Mouse (Mus musculus) thymus, postnatal 10 days (tissue): Measurements from ENCODE around the gene Atp1b2.
A peak's percentile ranks its signal among the peaks of the same experiment; 100 is the strongest.
"Not testable (repeated sequence)": the region's sequence is repeated elsewhere in the genome, so short reads cannot be mapped to it uniquely, and the experiment has no call there.

ENCODE experiments used
- DNase-seq, 2 experiments: peaks; one replicate each; pipeline ENCODE4 v3.0.0; 2021; ENCODE audit warnings: low spot score in 2 of 2

Gene Atp1b2

DNA sequence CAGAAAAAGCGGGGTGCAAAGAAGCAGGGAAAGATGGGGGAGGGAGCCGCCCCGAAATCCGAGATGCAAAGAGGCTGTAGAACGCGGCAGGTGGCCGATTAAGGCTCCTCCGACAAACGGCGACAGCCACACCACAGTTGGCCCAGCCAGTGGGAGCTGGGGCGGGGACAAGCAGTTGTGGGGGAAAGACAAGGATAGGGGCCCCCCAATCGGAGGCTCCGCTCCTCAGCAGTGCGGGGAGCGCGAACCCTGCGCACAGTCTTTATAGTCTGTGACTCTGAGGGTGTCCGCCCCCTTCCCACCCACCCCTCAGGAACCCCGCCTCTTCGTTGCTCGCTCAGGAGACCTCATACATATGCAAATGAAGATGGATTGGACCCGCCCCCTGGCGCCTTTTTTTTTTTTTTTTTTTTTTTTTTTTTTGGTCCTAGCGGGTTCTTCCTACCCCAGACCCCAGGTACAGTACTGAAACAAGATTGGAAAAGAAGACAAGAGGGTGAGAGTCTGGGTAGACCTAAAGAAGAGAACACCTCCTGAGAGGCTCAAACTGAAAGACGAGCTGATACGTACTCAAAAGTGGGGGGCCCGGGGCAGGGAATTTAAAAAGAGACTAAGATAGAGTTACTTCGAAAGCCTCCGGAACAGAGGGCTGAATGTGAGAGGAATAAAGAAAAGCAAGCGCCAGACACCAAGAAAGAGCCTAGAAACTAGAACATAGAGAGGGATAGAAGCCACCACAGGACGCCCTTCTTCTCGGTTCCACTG lies at the start of gene Atp1b2:
Gene Atp1b2 (minus strand): TSS at position 217 of the 765 bp plus-strand sequence.
- DNase-seq = peak; percentile 75 to 81

DNA sequence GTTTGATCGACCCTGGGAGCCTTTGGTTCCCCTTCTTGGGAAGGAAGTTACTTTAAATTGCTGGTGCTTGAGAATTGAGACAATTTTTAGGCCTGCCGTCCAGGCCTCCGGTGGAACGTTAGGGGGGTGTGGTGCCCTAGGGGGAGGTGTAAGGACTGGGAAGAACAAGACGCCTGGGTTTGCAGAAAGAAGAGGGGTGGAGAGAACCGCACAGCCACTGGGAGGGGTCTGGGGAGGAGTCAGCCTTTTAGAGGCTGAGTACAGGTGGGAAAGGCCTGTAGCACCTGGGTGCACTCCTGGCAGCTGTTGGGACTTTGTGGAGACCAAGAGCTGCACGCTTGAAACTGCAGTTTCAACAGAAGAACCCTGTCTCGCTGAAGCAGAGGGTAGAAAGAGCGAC lies 49.0 kb upstream of the Atp1b2 start:
- no peak for DNase-seq

DNA sequence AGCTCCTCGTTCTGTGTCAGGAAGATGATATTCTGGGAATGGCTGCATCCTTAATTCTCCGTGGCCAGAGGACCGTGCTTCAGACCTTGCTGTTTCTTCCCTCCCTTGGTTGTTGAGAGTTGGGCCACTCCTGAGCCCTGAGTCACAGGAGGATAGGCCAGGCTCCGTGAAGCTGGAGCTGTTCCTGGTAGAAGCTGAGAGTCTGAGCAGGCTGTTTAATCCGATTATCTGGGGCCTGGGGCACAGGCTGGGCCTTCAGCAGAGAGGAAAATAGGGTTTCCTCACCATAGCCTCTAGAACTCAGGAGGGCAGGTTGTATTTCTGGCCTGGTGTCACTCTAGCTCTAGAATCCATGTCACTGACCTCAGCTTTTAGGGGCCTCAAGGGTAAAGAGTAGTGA lies 47.7 kb upstream of the Atp1b2 start:
- DNase-seq = no peak

DNA sequence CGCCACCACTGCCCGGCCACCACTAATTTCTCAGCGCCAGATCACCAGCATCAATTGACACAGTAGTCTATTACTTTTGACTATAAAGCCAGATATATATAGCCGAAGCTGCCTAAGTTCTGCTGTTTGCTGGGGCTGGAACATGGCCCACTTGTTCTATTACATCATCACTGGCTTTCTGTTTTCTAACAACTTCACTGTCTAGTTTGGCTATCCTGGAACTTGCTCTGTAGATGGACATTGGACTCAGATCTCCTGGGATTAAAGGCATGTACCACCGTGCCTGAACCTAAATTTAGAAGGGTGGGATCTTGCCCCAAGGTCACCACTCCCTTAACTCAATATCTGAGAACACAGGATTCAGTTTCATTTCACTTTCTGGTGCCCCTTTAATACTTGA lies 40.1 kb upstream of the Atp1b2 start:
- no peak for DNase-seq

DNA sequence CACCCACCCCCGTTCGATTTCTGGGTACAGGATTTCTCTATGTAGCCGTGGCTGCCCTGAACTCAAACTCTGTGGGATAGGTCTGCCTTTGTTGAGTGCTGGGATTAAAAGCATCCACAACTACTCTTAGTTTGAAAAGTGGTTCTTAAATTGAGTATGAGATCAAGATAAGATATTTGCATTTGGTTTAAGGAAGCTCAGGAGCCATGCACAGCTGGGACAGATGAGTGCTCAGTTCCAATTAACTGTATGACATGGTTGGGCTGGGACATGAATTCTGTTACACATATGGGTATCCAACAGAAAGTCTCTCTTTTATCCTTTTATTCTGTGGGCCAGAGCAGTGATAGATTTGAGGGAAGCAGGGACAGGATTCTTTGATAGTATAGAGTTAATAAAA lies 29.7 kb upstream of the Atp1b2 start:
- no peak for DNase-seq

DNA sequence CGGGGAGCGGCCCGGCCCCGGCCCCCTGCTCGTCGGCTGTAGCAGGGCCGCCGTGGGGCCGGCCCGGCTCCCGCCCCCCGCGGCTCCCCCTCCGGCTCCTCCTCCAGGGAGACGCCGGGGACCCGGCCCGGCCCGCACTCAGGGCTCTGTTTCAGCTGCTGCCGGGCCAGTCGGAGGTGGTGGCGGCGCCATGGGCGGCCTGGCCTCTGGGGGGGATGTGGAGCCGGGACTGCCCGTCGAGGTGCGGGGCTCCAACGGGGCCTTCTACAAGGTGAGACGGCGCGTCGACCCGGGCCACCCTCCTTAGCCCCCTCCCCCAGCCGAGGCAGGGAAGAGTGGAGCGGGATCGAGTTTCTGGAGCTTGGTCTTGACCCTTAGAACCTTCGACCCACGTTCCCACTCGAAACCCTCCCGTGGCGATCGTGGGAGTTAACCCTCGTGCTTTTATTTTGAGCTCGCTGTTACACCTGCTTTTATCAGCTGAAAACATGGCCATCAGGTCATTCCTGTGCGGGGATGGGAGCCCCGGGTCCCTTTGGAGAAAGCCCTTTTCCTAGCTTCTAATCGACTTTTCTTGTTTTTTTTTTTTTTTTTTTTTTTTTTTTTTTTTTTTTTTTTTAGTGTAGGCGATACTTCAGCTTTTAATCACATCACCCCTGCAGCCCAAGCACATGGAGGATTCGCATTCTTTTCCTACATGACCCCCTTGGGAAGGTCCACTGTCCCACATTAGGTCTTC lies 27.6 kb upstream of the Atp1b2 start:
- no peak for DNase-seq

DNA sequence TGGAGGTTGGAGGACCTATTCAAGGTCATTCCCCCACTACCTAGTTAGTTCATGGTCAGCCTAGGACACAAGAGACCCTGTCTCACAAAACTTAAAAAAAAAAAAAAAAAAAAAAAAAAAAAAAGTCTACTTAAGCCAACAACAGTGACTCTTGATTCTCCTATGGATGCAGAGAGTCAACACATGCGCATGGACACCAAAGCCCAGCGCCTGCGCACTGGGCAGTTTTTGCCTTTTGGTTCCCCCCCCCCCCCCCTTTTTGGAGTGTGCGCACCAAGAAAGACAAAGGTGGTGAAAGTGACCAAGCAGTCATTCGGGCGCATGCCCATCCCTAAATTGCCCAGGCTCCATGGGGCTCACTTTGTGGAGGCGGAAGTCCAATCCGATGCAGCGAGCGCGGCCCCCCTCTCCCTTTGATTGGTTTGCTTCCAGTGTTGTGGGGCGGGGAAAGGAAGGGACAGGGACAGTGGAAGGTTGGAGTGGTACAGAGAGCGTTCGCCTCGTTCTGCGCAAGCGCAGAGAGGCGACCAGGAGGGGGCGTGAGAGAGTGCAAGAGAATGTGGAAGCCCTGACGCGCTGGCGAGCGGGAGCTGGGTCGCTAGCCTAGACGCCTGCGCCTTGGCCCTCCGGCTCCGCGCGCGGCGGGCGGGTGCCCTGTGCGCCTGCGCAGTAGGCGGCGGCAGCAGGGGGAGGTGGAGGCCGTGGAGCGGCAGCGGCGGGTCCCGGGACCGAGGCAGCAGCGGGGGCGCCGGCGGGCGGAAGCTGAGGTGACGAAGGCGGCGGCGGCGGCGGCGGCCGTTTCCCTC lies 26.7 kb upstream of the Atp1b2 start, which contains the start of gene Fxr2:
Gene Fxr2 (plus strand): TSS at position 707 of the 806 bp plus-strand sequence.
- DNase-seq = peak; percentile 99 to 100

DNA sequence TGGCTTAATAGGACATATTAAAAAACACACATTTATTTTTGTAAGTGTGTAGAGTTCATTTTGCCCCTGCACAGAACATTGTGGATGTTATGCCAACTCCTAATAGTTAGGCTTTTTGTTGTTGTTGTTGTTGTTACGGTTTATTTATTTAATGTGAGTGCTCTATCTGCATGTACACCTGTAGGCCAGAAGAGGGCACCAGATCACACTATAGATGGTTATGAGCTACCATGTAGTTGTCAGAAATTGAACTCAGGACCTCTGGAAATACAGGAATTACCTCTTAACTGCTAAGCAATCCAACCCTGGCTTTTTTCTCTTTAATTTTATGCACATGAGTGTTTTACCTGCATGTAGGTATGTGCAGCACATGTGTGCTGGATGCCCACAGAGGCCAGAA lies 24.1 kb upstream of the Atp1b2 start:
- DNase-seq = no peak

DNA sequence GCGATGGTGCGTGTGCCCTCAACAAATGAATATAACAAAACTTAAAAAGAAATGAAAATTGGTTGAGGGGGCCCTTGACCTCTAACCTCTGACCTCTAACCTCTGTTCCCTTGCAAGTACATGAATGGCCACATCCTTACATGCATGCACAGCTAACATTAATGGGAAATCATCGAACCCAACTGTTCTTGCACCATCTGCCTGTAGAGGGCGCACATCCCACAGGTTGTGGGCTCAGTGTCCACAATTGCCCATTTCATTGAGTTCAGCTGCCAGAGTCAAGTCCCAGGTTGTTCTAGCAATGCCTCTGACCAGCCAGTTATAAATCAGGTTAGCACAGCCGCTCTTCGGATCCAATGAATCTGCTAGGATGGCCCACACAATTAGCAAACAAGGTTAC lies 22.5 kb upstream of the Atp1b2 start:
- peak; percentile 31 to 74 for DNase-seq

DNA sequence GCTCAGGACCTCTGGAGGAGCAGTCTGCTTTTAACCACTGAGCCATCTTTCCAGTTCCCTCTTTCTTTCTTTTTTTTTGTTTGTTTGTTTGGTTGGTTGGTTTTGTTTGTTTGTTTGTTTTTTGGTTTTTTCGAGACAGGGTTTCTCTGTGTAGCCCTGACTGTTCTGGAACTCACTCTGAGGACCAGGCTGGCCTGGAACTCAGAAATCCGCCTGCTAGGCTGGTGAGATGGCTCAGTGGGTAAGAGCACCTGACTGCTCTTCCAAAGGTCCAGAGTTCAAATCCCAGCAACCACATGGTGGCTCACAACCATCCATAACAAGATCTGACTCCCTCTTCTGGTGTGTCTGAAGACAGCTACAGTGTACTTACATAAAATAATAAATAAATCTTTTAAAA lies 18.6 kb upstream of the Atp1b2 start:
- DNase-seq = not testable (repeated sequence)

DNA sequence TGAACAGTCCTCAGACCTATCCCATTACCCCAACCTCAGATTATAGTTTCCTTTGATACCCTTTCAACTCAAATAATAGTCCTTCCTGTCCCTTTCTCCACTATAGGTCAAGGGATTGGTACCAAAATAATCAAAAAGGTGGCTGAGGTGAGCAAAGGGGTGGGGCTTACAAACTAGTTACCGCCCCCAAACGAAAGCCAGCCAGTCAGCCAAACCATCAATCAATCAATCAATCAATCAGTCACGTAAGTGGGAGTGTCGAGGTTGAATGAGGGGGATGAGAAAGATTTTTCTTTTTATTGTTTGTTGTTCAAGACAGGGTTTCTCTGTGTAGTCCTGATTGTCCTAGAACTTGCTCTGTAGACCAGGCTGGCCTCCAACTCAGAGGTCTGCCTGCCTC lies 17.3 kb upstream of the Atp1b2 start:
- no peak for DNase-seq

DNA sequence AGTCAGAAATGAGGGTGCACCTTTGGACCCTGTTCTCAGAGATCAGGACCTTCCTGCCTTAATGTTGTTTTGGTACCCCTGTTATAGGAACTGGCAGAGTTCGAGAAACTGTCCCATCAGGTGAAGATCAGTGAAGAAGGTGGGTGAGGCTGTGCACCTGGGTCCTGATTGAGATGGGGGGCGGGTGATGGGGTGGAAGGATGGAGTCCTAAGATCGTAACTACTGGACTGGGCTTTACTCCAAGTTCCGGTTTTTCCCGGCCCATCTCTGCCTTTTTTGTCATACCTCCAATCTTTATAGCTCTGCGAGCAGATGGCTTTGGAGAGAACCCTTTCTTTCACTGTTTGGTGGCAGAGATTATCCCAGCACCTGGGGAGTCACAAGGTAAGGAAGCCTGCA lies 16.7 kb upstream of the Atp1b2 start:
- no peak for DNase-seq

DNA sequence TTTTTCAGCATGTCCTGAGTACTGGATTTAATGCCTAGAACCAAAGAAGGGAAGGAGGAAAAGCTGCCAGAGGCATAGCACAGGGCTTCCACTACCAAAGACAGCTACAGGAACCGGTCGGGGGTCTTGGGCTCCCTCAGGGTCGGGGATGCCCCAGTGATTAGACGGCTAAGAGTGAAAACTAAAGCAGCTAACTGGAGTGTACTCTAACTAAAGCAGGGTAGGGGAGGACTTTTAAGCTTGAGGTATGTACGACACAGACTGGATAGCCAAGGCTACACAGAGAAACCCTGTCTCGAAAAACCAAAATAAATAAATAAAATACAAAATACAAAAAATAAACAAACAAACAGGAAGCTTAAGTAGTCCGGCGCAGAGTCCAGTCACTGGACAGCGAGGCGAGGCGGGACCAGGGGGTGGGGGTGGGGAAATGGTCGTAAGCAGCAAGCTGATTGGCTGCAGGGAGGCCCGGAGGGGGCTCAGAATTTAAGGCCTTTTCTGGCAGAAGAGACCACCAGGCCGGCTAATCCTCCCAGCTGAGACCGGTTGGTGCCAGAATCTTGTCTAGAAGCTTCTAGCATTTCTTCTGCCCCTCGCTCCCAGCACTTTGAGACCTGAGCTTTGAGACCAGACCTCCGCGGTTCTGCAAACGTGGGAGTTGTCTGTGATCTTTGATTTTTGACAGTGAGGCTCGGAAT lies 16.0 kb upstream of the Atp1b2 start, which contains the start of gene Sat2:
Gene Sat2 (plus strand): TSS at position 454 of the 698 bp plus-strand sequence.
- DNase-seq = no peak

DNA sequence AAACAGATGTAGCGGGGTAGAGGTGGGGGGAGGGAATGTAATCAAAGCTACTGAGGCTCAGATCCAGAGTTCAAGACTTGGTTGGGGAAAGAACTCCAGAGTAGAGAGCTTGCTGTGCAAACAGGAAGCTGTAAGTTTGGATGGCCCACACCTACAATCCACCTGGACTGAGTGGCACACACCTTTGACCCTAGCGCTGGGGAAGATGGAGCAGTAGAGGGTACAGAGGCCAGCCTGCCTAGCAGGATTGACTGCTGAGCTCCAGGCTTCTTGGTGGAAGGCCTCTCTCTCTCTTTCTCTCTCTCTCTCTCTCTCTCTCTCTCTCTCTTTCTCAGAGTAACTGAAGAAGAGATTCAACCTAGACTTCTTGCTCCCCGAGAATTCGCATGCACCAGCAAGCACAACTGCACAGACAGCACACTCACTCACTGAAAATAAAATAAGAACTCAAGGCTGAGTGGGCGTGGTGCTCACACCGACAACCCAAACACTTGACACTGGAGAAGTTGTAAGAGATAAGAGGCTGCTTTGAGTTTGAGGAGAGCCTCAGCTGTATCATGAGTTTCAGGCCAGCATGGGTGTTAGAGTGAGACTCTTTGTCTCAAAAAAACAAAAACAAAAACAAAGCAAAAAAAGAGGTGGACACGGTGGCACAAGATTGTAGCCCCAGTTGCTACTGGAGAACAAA lies 14.8 kb upstream of the Atp1b2 start:
- DNase-seq = no peak

DNA sequence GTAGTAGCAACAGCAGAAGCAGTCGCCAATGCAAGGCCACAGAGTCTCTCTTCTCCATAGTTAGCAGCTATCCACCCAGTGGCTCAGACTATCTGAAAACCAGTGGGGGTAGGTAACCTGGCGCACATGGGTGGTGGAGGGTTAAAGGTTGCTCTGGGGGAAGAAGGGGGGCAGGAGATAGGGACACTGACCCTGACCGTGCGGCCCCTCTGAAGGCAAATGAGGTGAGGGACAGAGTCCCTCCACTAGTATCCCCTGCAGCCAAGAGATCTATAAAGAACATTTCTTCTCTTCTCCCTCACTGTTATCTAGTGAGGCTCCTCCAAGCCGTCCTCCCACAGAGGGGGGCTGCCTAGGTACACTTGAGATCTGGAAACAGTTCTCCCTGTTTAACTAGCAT lies 12.1 kb upstream of the Atp1b2 start, which contains the start of gene Shbg:
Gene Shbg (minus strand): TSS at position 101 of the 400 bp plus-strand sequence.
- no peak for DNase-seq

DNA sequence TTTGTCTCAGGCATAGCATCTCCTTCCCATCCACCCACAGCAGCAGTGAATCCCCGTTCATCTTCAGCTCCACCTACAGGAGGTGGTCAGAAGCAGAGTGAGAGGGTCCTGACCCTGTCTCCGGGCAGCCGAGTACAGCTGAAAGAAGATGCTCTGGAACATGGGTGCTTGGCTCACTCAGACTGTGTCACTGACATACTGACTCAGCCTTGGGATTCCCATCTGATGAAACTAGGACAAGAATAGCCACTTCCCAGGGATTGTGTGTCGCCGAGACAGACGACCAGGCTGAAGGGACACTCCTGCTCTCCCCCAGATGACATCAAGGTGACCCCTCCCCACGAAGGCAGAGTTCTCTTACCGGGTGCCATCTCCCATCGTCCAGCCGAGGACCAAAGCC lies 11.0 kb upstream of the Atp1b2 start:
- no peak for DNase-seq

DNA sequence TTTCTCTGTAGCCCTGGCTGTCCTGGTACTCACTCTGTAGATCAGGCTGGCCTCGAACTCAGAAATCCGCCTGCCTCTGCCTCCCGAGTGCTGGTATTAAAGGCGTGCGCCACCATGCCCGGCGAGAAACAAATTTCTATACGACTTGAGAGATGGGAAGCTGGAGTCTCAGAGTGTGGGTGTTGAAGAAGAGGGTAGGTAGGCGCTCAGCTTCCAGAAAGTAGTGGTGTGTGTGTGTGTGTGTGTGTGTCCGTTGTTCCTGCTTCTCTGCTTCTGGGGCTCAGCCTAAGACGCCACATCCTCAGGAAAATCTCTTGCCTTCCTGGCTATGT lies 8.5 kb upstream of the Atp1b2 start:
- DNase-seq = not testable (repeated sequence)

DNA sequence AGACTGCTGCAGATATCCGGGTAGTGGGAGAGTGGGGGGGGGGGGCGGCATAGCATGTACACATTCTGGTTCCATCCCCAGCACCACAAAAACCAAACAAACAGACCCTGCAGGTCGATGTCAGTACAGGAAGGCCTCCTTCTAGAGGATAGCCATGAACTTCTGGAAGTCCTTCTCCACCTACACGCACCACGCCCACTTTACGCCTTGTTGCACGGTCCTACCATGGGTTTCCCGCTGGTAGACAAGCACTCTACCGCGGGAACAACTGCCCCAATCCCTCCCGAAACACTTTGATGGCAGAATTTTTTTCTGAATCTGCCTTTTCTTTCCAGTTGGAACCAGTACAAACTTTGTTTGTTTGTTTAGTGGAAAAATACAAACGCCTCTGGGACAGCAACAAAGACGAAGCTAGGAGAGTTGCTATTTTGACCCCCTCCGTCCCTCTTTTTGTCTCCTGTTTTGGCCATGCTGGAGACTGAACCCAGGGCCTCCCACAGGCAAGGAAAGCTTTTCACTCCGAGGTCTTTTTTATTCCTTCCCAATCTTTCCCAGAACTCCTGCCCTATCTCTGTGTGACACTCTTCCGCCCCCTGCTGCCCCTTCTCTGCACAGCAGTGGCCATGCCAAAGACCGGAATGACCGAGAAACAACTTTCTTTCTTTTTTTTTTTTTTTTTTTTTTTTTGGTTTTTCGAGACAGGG lies 8.0 kb upstream of the Atp1b2 start:
- peak; percentile 28 to 59 for DNase-seq

DNA sequence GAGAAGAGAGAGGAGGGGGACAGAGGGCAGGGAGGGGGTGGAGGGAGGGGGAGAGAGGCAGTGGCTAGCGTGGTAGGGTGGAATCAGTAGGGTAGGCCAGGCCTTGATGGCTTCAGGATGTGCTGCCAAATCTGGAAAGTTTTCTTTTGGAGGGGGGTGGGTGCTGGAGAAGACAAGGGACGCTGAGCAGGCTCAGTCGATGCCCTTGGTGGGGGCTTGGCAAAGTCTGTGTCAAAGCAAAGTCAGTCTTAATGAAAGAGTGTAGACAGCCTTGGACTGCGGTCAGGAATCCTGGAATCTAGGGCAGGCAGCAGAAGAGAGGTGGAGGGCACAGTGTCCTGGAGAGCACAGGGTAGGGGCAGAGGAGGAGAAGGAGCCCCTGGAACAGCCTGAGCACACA lies 5.2 kb upstream of the Atp1b2 start:
- DNase-seq = no peak

DNA sequence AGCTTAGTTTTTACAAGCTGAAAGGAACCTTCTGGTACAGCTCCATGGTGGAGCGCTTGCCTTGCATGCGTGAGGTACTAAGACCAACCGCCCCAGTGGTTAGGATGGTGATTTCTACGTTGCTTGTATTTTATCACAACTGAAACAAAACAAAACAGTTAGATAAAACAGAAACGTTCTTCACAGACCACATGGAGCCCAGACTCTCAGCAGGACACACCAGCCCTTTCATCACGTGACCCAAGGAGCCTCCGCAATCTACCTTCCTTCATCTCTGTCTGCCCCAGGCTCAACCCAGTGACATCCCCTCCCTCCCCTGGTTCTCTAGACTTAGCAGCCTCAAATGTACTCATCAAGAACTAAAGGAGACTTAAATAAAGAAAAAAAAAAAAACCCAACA lies 3.7 kb upstream of the Atp1b2 start:
- no peak for DNase-seq

DNA sequence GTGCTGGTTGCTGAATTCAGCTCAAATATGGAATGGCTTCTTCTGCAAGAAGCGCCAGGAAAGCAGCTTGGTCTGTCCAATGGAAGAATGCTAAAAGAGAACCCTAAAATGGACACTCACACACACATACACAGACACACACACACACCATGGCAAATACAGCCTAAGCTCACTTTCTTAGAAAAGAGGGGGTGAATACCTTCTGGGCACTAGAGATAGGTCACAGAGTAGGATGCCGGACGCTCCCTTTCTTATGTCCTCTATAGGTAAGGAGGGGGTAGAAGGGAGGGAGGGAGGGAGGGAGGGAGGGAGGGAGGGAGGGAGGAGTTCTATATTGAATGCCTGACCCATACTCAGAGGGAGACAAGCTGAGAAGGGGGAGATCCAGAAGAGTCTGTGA lies 2.8 kb upstream of the Atp1b2 start:
- DNase-seq = no peak
